Mouse (Mus musculus) testis, adult 2 months (tissue): Measurements from ENCODE around the gene A930009A15Rik. TPM values are rescaled to one million over a fixed set of nuclear protein-coding genes. Genes with fewer than 3 reads are reported as not detected.

Experiments
- H3K27ac ChIP-seq: fragments of 200-500 bp; 2 replicates; pipeline ENCODE4 v1.5.1; 2012; ENCODE audit warnings: low read depth, low read length; ENCODE audit not compliant: control insufficient read depth, insufficient read depth
- H3K27me3 ChIP-seq: fragments of 200-500 bp; 2 replicates; pipeline ENCODE4 v1.6.1; 2012; ENCODE audit warnings: mild to moderate bottlenecking, low read length, moderate library complexity; ENCODE audit not compliant: control insufficient read depth, insufficient read depth
- H3K36me3 ChIP-seq: fragments of 200-500 bp; 2 replicates; pipeline ENCODE4 v1.6.1; 2012; ENCODE audit warnings: mild to moderate bottlenecking, low read length; ENCODE audit not compliant: control insufficient read depth, insufficient read depth
- H3K4me1 ChIP-seq: fragments of 200-500 bp; 2 replicates; pipeline ENCODE4 v1.6.1; 2012; ENCODE audit warnings: low read length; ENCODE audit not compliant: control insufficient read depth, insufficient read depth
- H3K4me3 ChIP-seq: fragments of 200-500 bp; 2 replicates; pipeline ENCODE4 v1.5.1; 2012; ENCODE audit warnings: low read depth, mild to moderate bottlenecking, low read length, moderate library complexity, mixed read lengths; ENCODE audit not compliant: control insufficient read depth
- CTCF ChIP-seq: fragments of 200-500 bp; IDR thresholded peaks from 2 replicates; pipeline ENCODE4 v1.5.1; 2012; ENCODE audit warnings: low read depth, mild to moderate bottlenecking, inconsistent platforms, low read length, moderate library complexity; ENCODE audit not compliant: control insufficient read depth, insufficient read depth, insufficient replicate concordance
- POLR2A ChIP-seq: fragments of 200-500 bp; IDR thresholded peaks from 2 replicates; pipeline ENCODE4 v1.6.1; 2012; ENCODE audit warnings: low read depth, mild to moderate bottlenecking, inconsistent platforms, low read length, moderate library complexity; ENCODE audit not compliant: control insufficient read depth
- polyA plus RNA-seq: library from polyadenylated mRNA; depleted of rRNA; stranded (reverse); fragments of >200 nt; gene quantifications from 2 replicates; pipeline ENCODE4 v1.2.3, GENCODE M21; 2012

The A930009A15Rik gene
- polyA plus RNA-seq, 1 experiment = not detected

DNA sequence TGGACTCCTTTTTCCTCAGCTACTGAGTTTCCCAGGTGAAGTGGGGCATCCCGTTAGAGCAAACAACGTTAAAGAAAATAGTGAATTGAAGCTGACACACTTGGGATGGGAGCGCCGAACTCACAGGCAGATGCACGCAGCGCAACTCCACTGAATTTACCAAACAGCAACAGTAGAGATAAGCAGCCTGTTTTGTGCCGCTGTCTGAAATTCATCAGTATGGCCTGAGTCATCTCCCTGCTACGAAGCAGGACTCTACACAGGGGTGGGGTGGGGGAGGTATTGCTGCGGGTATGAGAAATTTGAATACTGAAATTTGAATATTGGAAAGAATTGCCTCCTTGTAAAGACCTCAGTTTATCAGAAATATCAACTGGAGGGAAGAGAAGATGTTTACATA, 12.2 kb downstream of the A930009A15Rik start:
- H3K27me3 ChIP-seq = no peaks in the 10 kb centered on the region

DNA sequence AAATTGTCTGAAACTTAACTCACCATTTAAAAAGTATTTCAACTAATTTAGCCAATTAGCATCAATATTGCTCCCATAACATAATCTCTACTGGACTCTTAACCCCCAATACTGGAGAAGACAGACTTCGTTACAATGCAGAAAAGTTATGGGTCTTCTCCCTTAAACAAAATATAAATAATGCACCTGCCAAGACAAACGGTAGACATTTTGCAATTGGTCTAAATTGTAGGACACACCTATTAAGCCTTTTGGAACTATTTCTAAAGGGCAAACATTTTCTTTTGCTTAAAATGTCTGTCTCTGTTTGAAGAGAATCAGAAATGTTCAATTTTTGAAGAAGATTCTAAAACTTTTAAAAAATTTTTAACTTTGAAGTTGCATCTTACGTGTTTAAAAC, 13.3 kb downstream of the A930009A15Rik start:
- Histone ChIP-seq H3K4me1 (peaks cover 7% of the 10 kb centered on the region), H3K27ac (no peak overlapping the region), H3K27me3 (no peaks in the 10 kb centered on the region)

More for the DNA sequence above, 12.2 kb downstream of the A930009A15Rik start:
- Histone ChIP-seq H3K27ac (no peak overlapping the region), H3K4me3 (no peak overlapping the region), H3K36me3 (no peaks in the 10 kb centered on the region), H3K4me1 (peaks cover 2% of the 10 kb centered on the region; the same call in 1 of the 2 replicates)
- TF ChIP-seq CTCF (no peak), POLR2A (no peak)

GRCm38 (mm10) chr10:115584656-115585055, 14.9 kb downstream of the A930009A15Rik start:
- no peaks in the 10 kb centered on the region for H3K27me3 ChIP-seq
- H3K27ac ChIP-seq = no peak overlapping the region
- no peak overlapping the region for H3K4me3 ChIP-seq
- H3K4me1 ChIP-seq = peaks cover 7% of the 10 kb centered on the region
- TF ChIP-seq POLR2A = no peak
- no peak for TF ChIP-seq CTCF
- H3K36me3 ChIP-seq = no peaks in the 10 kb centered on the region

More for the DNA sequence above, 13.3 kb downstream of the A930009A15Rik start:
- H3K4me3 ChIP-seq = no peak overlapping the region
- no peaks in the 10 kb centered on the region for H3K36me3 ChIP-seq
- TF ChIP-seq POLR2A (no peak), CTCF (no peak)

DNA sequence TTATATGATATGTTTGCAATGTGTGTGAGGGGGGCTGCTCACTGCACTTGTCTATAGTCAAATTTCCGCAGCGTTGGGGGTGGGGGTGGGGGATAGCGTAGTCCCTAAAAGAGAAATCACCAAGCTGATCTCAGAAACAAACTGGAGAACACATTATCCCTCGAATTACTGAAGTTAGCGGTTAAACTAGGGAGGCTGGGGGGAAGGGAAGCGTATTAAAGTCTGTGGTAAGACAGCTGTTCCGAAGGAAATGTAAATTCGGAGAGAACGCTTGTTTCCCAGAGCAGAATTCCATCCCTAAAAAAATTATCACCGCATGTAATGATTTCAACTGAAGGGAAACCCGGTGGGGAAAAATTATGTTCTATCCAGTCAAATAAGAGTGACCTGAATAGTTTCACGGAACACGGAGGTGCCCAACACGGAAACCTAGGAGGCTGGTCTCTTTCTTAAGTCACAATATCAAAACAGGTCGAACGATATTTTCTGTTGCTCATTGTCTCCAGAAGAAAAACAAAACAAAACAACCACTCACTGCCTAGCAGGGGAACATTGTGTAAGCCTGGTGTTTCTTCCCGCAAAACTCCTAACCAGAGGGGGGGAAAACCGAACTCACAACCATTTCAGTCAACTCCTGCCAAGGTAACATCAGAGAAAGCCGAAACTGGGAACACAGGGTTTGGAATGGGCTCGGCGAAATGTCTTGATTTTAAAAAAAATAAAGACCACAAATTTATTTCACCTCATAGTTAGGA, 15.9 kb downstream of the A930009A15Rik start:
- TF ChIP-seq POLR2A (no peak), CTCF (no peak)
- Histone ChIP-seq H3K27me3 (no peaks in the 10 kb centered on the region), H3K36me3 (no peaks in the 10 kb centered on the region), H3K27ac (no peak overlapping the region), H3K4me3 (no peak overlapping the region), H3K4me1 (peaks cover 7% of the 10 kb centered on the region)

- Histone ChIP-seq H3K27ac (no peak overlapping the region), H3K36me3 (no peaks in the 10 kb centered on the region), H3K4me3 (no peak overlapping the region; the same call in 1 of the 2 replicates), H3K4me1 (peaks cover 7% of the 10 kb centered on the region), H3K27me3 (no peaks in the 10 kb centered on the region)
- no peak for TF ChIP-seq CTCF
- TF ChIP-seq POLR2A = no peak
Measured at GRCm38 (mm10) chr10:115586246-115587231, 16.8 kb downstream of the A930009A15Rik start.

- Histone ChIP-seq H3K4me1 (peaks cover 7% of the 10 kb centered on the region), H3K4me3 (peak within 1 kb of the TSS; percentile 9; the same call in 1 of the 2 replicates), H3K36me3 (no peaks in the 10 kb centered on the region), H3K27ac (no peak within 1 kb of the TSS), H3K27me3 (no peaks in the 10 kb centered on the region)
- TF ChIP-seq CTCF (no peak), POLR2A (no peak)
Measured at GRCm38 (mm10) chr10:115587301-115587969, 17.6 kb downstream of the A930009A15Rik start, which contains the start of gene Lgr5. Gene Lgr5, minus strand, starts transcription at chr10:115587780.
